Mouse (Mus musculus) spleen, embryonic (tissue): ENCODE measurements around the gene Olfr1170.

ENCODE experiments used
- CTCF ChIA-PET: fragments of 350-600 bp; sonication (Branson Sonifier 250); formaldehyde crosslinking; loops from one replicate; lab custom pipeline; 2022; lab: Charles Lee

The Olfr1170 gene

DNA sequence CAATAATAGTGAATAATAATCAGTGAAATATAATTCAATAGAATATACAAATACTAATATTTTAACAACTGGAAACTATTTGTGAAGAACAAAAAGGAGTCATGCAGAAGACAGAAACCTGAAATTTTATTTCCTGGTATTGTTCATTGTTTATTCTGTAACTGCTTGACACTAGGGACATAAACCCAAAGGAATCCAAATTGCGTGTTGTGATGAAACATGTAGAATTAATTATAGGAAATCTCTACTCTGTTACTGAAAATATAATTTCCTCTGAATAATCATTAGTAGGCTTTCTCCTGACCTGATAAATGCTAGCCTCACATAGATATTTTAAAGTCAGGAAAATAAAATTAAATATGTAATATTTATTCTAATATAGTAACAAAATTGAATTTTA lies at the start of gene Olfr1170:
Gene Olfr1170, minus strand, starts transcription at position 101 of the 400 bp plus-strand sequence.
- CTCF ChIA-PET: no interaction called here

- CTCF ChIA-PET: no interaction called here
Observed at GRCm38 (mm10) chr2:88220784-88221183, 7.3 kb downstream of the Olfr1170 start.

GRCm38 (mm10) chr2:88181580-88181979 lies 46.6 kb downstream of the Olfr1170 start, which contains the start of gene Olfr1168:
Gene Olfr1168, plus strand, starts transcription at chr2:88181880.
- CTCF ChIA-PET: no interaction called here
